Mouse (Mus musculus) ES-E14 (cell line): ENCODE data around the gene Tvp23a. TPM values are rescaled to one million over a fixed set of nuclear protein-coding genes. Genes with fewer than 3 reads are reported as not detected.

Experiments
- DNase-seq: peaks from one replicate; pipeline ENCODE4 v3.0.0-alpha.2; 2013; ENCODE audit warnings: low read depth, low spot score
- H3K27ac ChIP-seq: 2 replicates; pipeline ENCODE4 v1.5.1; 2012; ENCODE audit warnings: low read depth, mild to moderate bottlenecking, low read length, moderate library complexity, mixed read lengths; ENCODE audit not compliant: poor library complexity, insufficient read depth, severe bottlenecking
- H3K36me3 ChIP-seq: 2 replicates; pipeline ENCODE4 v1.6.1; 2012; ENCODE audit warnings: mild to moderate bottlenecking, low read length, moderate library complexity, mixed read lengths; ENCODE audit not compliant: control insufficient read depth, poor library complexity, insufficient read depth, severe bottlenecking
- H3K4me1 ChIP-seq, 2 experiments: fragments of 150-350 bp in 1 of 2; sonication (generic) in 1 of 2; 2 replicates each; pipeline ENCODE4 v1.6.1; 2012; ENCODE audit warnings: low read length in 2 of 2, mild to moderate bottlenecking in 1 of 2, mixed read lengths in 1 of 2; ENCODE audit not compliant: control insufficient read depth in 2 of 2, insufficient read depth in 2 of 2, poor library complexity in 1 of 2
- H3K4me3 ChIP-seq, 2 experiments: fragments of 150-350 bp in 1 of 2; sonication (generic) in 1 of 2; 2 replicates each; pipeline ENCODE4 v1.5.1; 2012; ENCODE audit warnings: low read length in 2 of 2, low read depth in 1 of 2, mild to moderate bottlenecking in 1 of 2, mixed read lengths in 1 of 2; ENCODE audit not compliant: insufficient read depth in 1 of 2, poor library complexity in 1 of 2, severe bottlenecking in 1 of 2
- H3K9ac ChIP-seq: 2 replicates; pipeline ENCODE4 v1.6.1; 2012; ENCODE audit warnings: low read depth, mild to moderate bottlenecking, low read length, mixed read lengths; ENCODE audit not compliant: poor library complexity, insufficient read depth, severe bottlenecking
- H3K9me3 ChIP-seq: fragments of 150-350 bp; sonication (generic); 2 replicates; pipeline ENCODE4 v1.6.1; 2012; ENCODE audit warnings: low read depth, mild to moderate bottlenecking, low read length; ENCODE audit not compliant: control insufficient read depth, insufficient read depth
- CHD2 ChIP-seq: IDR thresholded peaks from 2 replicates; pipeline ENCODE4 v1.6.1; 2014; ENCODE audit warnings: mild to moderate bottlenecking, low read depth, low read length, inconsistent platforms
- HCFC1 ChIP-seq: IDR thresholded peaks from 2 replicates; pipeline ENCODE4 v1.6.1; 2012; ENCODE audit warnings: low read length, inconsistent platforms, borderline replicate concordance; ENCODE audit not compliant: insufficient read depth
- MAFK ChIP-seq: IDR thresholded peaks from 2 replicates; pipeline ENCODE4 v1.6.1; 2014; ENCODE audit warnings: mild to moderate bottlenecking, low read depth, low read length, inconsistent platforms; ENCODE audit not compliant: insufficient read depth
- ZC3H11A ChIP-seq: IDR thresholded peaks from 2 replicates; pipeline ENCODE4 v1.6.1; 2012; ENCODE audit warnings: low read depth, mild to moderate bottlenecking, inconsistent platforms, low read length, borderline replicate concordance
- ZNF384 ChIP-seq: IDR thresholded peaks from 2 replicates; pipeline ENCODE4 v1.6.1; 2012; ENCODE audit warnings: low read depth, low read length, inconsistent platforms
- in situ Hi-C, 2 experiments: fragments of 600-800 bp; cut with MboI; formaldehyde crosslinking; loops; one replicate each; pipeline ENCODE4 v1.15.1; 2025; ENCODE audit warnings: low sequenced_read_pairs in 2 of 2, inconsistent platforms in 1 of 2; ENCODE audit not compliant: unreplicated experiment in 2 of 2
- total RNA-seq: library from RNA; depleted of rRNA; stranded (reverse); fragments of 300-350 nt; gene quantifications from 2 replicates; pipeline ENCODE4 v1.2.3, GENCODE M21; 2012

The Tvp23a gene
- total RNA-seq, 1 experiment = 2.3 TPM

DNA sequence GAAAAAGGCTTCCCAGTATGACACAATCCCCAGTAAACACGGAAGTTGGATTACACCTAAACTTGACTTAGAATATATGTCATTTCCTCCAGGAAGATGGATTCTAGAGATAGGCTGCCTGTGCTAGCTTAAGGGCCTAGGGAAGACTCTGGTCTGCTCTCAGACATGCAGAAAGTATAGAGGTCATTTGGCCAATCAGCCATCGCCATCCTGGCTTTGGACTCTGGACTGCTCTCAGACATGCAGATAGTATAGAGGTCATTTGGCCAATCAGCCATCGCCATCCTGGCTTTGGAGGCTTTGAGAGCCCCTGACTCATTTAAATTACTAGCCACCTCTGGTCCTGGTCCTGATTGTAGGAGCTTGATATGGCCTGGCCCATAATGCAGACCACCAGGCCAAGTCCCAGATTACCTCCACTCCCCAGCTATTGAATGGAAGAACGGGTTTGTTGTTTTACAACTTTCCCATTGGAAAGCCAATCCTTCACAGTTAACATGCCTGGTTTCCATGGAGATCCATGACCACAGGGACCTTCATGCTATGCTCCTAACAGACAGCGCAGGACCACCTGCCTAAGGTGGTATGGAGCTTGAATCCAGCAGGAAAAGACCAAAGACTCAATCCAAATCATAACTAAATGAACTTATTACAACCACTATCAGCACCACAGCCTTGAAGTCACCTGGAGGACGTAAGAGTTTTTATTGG lies 6.9 kb upstream of the Tvp23a start:
- TF ChIP-seq ZC3H11A (no peak), ZNF384 (no peak), CHD2 (no peak), MAFK (no peak), HCFC1 (no peak)
- DNase-seq = no peak
- Histone ChIP-seq H3K9me3 (no peaks in the 10 kb centered on the region), H3K4me3 (no peak overlapping the region), H3K9ac (no peak overlapping the region), H3K27ac (no peak overlapping the region), H3K36me3 (no peaks in the 10 kb centered on the region), H3K4me1 (no peaks in the 10 kb centered on the region)
- in situ Hi-C loops = no loop called here

DNA sequence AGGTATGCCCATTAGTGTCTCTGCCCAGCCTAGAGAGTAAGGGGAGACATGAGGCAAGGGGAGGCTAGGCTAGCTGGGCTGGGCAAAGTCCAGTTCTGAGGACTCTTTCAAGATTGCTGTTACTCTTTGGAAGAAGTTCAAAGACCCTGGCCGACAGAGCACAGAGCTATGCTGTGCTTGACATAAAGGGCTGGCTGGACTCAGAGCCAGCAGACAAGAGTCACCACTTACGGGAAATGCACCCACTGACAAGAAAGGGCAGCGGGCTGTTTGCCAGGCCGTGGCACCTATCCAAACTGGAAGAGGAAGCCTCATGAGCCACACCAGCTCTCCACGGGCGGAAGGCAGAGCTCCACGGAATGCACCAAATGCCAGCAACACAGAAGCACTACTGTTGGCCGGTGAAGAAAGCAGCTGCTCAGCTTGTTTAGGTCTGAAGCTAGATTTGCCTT lies 5.3 kb upstream of the Tvp23a start:
- in situ Hi-C loops = no loop called here
- Histone ChIP-seq H3K9ac (no peak overlapping the region), H3K27ac (no peak overlapping the region), H3K4me1 (peaks cover 0 to 5% of the 10 kb centered on the region in 2 experiments; a peak in 1 of 4 replicates), H3K36me3 (no peaks in the 10 kb centered on the region), H3K4me3 (no peak overlapping the region), H3K9me3 (no peaks in the 10 kb centered on the region)
- no peak for DNase-seq
- TF ChIP-seq CHD2 = no peak

DNA sequence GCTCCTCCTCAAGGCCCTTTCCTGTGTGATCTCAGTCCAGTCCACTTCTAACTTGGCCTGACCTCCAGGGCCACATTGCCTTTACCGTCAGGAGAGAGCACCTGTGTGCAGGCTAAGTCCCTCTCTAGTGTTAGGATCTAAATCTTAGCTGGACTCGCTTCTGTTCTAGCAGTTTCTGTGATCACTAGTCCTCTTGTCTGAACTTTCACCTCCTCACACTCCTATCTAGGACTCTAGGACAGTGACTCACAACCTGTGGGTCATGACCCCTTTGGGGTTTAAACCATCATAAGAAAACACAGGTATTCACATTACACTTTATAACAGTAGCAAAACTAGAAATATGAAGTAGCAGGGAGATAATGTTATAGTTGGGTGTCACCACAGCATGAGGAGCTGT lies 4.7 kb upstream of the Tvp23a start:
- TF ChIP-seq CHD2 (no peak), MAFK (no peak), ZC3H11A (no peak), HCFC1 (no peak), ZNF384 (no peak)
- Histone ChIP-seq H3K36me3 (no peaks in the 10 kb centered on the region), H3K4me3 (no peak overlapping the region), H3K4me1 (peaks cover 0 to 5% of the 10 kb centered on the region in 2 experiments; a peak in 1 of 4 replicates), H3K9ac (no peak overlapping the region), H3K27ac (no peak overlapping the region), H3K9me3 (no peaks in the 10 kb centered on the region)
- in situ Hi-C loops = no loop called here
- DNase-seq = no peak

DNA sequence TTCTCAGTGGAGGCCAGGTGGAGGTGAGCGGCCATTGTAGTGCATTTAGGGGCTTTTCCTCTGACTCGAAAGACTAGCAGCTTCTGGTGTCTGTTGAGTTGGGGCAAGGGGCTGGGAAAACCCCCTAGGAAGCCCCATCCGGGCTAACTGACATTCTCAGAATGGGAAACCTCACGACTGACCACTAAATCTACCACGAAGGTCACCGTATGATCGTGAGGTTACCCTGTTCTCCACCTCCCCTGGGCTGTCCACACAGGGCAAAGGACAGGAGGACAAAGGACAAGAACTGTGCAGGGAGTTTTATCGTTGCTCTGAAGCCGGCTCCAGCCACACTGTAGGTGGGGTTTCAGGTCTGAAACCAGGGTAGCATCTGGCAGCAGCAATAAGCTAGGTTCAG lies 1.8 kb upstream of the Tvp23a start:
- H3K4me1 ChIP-seq = peaks cover 0 to 14% of the 10 kb centered on the region in 2 experiments; a peak in 2 of 4 replicates
- no peak overlapping the region for H3K27ac ChIP-seq
- H3K4me3 ChIP-seq = no peak overlapping the region
- H3K9ac ChIP-seq = no peak overlapping the region
- in situ Hi-C loops = no loop called here
- no peaks in the 10 kb centered on the region for H3K36me3 ChIP-seq
- DNase-seq = no peak
- no peaks in the 10 kb centered on the region for H3K9me3 ChIP-seq
- TF ChIP-seq HCFC1 (no peak), ZC3H11A (no peak), CHD2 (no peak), MAFK (no peak), ZNF384 (no peak)

DNA sequence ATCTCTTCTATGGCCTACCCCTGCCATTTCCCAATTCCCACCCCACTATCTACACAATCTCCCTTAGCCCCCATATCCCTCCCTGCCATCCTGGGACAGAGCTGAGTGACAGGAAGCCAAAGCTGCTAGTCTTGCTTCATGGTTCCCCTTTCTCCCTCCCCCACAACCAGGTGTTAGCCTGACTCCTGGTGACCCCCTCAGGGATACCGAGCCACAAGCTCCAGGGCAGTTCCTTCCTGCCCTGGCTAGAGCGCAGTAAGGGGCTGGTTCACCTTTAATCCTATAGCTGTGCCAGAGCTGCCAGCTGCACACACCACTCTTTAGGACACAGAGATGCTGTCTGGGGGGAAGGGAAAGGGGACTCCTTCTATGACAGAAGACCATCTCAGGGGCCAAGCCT lies 619 bp upstream of the Tvp23a start:
- H3K36me3 ChIP-seq = no peaks in the 10 kb centered on the region
- 0 out of 2 replicates have a peak overlapping the region, but pooled peaks have one; percentile 37 for H3K27ac ChIP-seq
- TF ChIP-seq HCFC1 (no peak), CHD2 (no peak), MAFK (no peak), ZC3H11A (no peak), ZNF384 (no peak)
- H3K4me1 ChIP-seq = peaks cover 0 to 14% of the 10 kb centered on the region in 2 experiments; a peak in 2 of 4 replicates
- H3K9ac ChIP-seq = peak overlapping the region; percentile 70
- in situ Hi-C loops = no loop called here
- no peak for DNase-seq
- no peaks in the 10 kb centered on the region for H3K9me3 ChIP-seq
- peak overlapping the region; percentile 46 to 69; a peak in 3 of 4 replicates for H3K4me3 ChIP-seq
